Mouse (Mus musculus) liver, embryonic 14.5 days (tissue): Measurements from ENCODE around the gene Tbcc.

Source experiments
- CTCF ChIP-seq: IDR thresholded peaks from 2 replicates; pipeline ENCODE4 v1.5.1; 2016; ENCODE audit warnings: antibody characterized with exemption, low read depth, control low read depth
- EP300 ChIP-seq: IDR thresholded peaks from 2 replicates; pipeline ENCODE4 v1.6.1; 2016; ENCODE audit warnings: antibody characterized with exemption, low read depth

- TF ChIP-seq CTCF (no peak), EP300 (no peak)
Measured at GRCm38 (mm10) chr17:46890116-46890815, at the start of gene Tbcc.
